Mouse (Mus musculus): ENCODE measurements around the gene AU040320. TPM values are rescaled to one million over a fixed set of nuclear protein-coding genes. Genes with fewer than 3 reads are reported as not detected.

Gene AU040320
- polyA plus RNA-seq, 1 experiment from 2014 or later, result 29.8 TPM

DNA sequence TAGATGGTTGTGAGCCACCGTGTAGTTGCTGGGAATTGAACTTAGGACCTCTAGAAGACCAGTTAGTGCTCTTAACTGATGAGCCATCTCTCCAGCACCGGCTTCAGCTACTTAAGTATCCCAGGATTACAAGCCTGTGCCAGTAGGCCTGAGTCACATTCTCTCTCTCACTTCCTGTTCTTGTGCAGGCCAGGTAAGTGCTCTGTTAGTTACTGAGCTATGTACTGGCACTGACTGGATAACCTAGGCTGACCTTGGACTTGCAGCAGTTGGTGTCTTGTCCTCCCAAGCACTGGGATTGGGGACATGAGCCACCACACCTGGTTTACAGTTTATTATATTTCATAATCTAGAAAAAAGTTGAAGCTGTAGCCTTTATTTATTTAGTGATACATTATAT is 10.1 kb downstream of the AU040320 start:
- H3K4me2 ChIP-seq, result no peak overlapping the region
- no peak overlapping the region for H3K4me3 ChIP-seq
- H3K9me3 ChIP-seq (replicated peaks), result no peaks in the 10 kb centered on the region
- peaks cover 28% of the 10 kb centered on the region for H3K36me3 ChIP-seq
- no peaks in the 10 kb centered on the region for H3K27me3 ChIP-seq (replicated peaks)
- H3K27ac ChIP-seq (ENCODE audit: poor library complexity, severe bottlenecking), result no peak overlapping the region
- H3K9ac ChIP-seq, result no peak overlapping the region
- WGBS, result 86% methylated on average over 2 of the region's 2 CpGs
- ATAC-seq (ENCODE audit: insufficient number of reproducible peaks, low FRiP score), result no peak
- no peaks in the 10 kb centered on the region for H3K4me1 ChIP-seq (replicated peaks)

DNA sequence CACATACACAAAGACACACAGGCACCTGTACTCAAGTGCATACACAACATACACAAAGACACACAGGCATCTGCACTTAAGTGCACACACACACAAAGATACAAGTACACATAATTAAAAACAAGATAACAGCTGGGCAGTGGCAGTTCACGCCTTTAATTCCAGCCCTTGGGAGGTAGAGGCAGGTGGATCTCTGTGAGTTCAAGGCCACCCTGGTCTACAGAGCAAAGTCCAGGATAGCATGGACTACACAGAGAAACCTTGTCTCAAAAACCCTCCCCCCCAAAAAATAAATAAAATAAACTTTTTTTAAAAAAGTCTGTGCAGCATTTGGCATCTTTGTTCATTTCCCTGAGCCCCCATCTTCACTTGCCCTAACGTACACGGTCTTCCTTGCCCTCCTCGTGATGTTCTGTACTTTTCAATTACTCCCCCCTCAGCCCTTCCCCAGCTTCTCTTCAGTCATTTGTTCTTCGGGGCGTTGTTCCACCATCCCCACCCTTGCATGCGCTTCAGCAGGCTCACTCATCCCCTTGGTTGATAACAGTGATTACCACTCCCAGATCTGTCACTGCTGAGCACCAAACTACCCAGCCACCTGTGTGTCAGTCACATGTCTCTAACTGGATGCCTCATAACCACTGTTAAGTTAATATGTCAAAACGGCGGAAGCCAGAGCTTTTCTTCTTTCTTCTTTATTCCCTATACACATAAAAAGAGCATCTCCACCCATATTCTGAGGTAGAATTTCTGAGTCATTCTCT is 16.6 kb downstream of the AU040320 start:
- Histone ChIP-seq H3K36me3 (peaks cover 15% of the 10 kb centered on the region), H3K4me3 (no peak overlapping the region), H3K9me3 (replicated peaks) (no peaks in the 10 kb centered on the region), H3K27ac (ENCODE audit: poor library complexity, severe bottlenecking) (no peak overlapping the region), H3K4me1 (replicated peaks) (no peaks in the 10 kb centered on the region), H3K9ac (no peak overlapping the region), H3K4me2 (no peak overlapping the region), H3K27me3 (replicated peaks) (no peaks in the 10 kb centered on the region)
- 82% methylated on average over 9 of the region's 9 CpGs for WGBS
- ATAC-seq (ENCODE audit: insufficient number of reproducible peaks, low FRiP score), result no peak

DNA sequence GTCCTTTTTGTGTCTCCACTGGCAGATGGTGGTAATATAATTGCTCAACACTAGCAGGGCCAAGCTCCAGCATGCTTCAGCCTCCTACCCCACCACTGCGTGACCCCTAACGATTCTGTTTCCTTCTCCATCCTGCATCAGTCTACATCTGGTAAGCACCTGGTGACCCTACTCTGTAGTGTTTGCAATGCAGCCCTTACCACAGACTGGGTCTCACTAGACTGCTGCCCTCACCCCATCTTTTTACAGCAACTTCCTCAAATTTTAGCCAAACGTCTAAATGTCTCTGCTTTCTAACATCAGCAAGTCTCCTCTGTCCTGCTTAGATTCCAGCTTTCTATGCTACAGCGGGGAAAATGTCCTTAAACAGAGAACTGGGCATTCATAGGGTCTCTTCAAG is 17.5 kb downstream of the AU040320 start:
- 84% methylated on average over 4 of the region's 4 CpGs for WGBS
- H3K4me3 ChIP-seq, result no peak overlapping the region
- H3K36me3 ChIP-seq, result peaks cover 15% of the 10 kb centered on the region
- no peaks in the 10 kb centered on the region for H3K27me3 ChIP-seq (replicated peaks)
- H3K9me3 ChIP-seq (replicated peaks), result no peaks in the 10 kb centered on the region
- H3K4me2 ChIP-seq, result no peak overlapping the region
- H3K27ac ChIP-seq (ENCODE audit: poor library complexity, severe bottlenecking), result no peak overlapping the region
- H3K9ac ChIP-seq, result no peak overlapping the region
- no peaks in the 10 kb centered on the region for H3K4me1 ChIP-seq (replicated peaks)
- no peak for ATAC-seq (ENCODE audit: insufficient number of reproducible peaks, low FRiP score)

DNA sequence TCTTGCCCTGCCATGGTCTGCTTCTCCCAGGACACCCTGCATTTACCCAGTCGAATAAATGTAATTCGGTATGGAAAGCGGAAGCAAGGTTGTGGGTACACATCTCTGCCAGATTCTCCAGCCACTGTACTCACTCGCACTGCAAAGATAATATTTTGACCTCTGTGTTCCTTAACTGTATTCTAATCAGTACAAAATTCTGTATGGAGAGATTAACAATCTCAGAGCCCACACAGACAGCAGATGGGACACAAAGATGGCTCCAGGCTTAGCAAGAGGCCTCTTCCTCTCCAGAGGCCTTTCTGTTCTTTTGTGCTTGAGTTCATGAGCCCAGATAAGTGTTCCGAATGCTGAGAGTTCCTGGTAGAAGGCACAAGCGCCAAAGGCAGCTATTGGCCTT is 20.5 kb downstream of the AU040320 start:
- H3K27ac ChIP-seq (ENCODE audit: poor library complexity, severe bottlenecking), result no peak overlapping the region
- H3K9me3 ChIP-seq (replicated peaks), result no peaks in the 10 kb centered on the region
- peaks cover 3% of the 10 kb centered on the region for H3K4me1 ChIP-seq (replicated peaks)
- H3K4me2 ChIP-seq, result no peak overlapping the region
- H3K9ac ChIP-seq, result no peak overlapping the region
- H3K27me3 ChIP-seq (replicated peaks), result no peaks in the 10 kb centered on the region
- no peak overlapping the region for H3K4me3 ChIP-seq
- H3K36me3 ChIP-seq, result peaks cover 11% of the 10 kb centered on the region
- WGBS, result 85% methylated on average over 6 of the region's 6 CpGs
- no peak for ATAC-seq (ENCODE audit: insufficient number of reproducible peaks, low FRiP score)

DNA sequence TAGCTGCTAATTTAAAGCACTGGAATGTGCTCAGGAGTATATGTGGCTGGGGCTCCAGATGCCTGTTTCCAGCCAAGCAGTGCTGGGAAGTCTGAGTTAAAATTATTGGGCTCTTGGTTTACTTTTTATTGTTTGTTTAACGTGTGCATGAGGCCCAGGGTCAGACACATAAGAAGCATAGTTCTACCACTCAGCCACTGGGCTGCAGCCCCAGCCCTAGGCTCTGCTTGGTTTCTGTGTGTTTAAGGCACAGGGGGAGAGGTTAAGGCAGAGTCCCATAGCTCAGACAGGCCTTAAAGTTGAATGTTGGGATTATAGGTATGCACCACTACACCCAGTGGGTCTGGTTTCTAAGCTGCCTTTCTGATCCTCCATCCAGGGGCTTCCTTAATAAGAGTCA is 21.8 kb downstream of the AU040320 start:
- ATAC-seq (ENCODE audit: insufficient number of reproducible peaks, low FRiP score), result no peak
- H3K9ac ChIP-seq, result no peak overlapping the region
- H3K4me2 ChIP-seq, result no peak overlapping the region
- no peak overlapping the region for H3K4me3 ChIP-seq
- no peak overlapping the region for H3K27ac ChIP-seq (ENCODE audit: poor library complexity, severe bottlenecking)
- peaks cover 5% of the 10 kb centered on the region for H3K36me3 ChIP-seq
- H3K9me3 ChIP-seq (replicated peaks), result no peaks in the 10 kb centered on the region
- no peaks in the 10 kb centered on the region for H3K27me3 ChIP-seq (replicated peaks)
- H3K4me1 ChIP-seq (replicated peaks), result peaks cover 14% of the 10 kb centered on the region
- 71% methylated on average over 1 of the region's 1 CpGs for WGBS

DNA sequence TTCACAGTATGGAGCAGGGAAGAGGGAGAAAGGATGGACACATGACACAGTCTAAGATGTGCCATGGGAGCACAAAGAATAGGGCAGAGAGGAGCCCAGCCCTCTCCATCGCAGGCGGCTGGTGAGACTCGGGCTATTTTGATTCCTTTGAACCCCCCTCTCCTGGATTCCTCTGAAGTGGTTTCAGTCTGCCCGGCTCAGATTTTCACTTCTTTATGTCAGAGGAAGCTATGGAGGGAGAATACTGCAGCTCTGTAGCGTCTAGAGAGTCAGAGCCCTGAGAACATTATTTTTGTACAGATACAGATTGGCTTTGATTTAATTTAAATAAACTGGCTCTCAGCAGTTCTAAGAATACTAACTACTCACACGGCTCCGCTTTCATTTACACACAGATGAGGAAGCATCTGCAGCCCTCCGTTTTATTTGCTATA is 25.8 kb downstream of the AU040320 start:
- ATAC-seq (ENCODE audit: insufficient number of reproducible peaks, low FRiP score), result no peak
- no peaks in the 10 kb centered on the region for H3K9me3 ChIP-seq (replicated peaks)
- no peak overlapping the region; the same call in 1 of the 2 replicates for H3K27ac ChIP-seq (ENCODE audit: poor library complexity, severe bottlenecking)
- H3K27me3 ChIP-seq (replicated peaks), result no peaks in the 10 kb centered on the region
- H3K36me3 ChIP-seq, result no peaks in the 10 kb centered on the region
- H3K9ac ChIP-seq, result no peak overlapping the region
- no peak overlapping the region for H3K4me2 ChIP-seq
- H3K4me1 ChIP-seq (replicated peaks), result peaks cover 18% of the 10 kb centered on the region
- no peak overlapping the region for H3K4me3 ChIP-seq
- WGBS, result 43% methylated on average over 8 of the region's 8 CpGs

DNA sequence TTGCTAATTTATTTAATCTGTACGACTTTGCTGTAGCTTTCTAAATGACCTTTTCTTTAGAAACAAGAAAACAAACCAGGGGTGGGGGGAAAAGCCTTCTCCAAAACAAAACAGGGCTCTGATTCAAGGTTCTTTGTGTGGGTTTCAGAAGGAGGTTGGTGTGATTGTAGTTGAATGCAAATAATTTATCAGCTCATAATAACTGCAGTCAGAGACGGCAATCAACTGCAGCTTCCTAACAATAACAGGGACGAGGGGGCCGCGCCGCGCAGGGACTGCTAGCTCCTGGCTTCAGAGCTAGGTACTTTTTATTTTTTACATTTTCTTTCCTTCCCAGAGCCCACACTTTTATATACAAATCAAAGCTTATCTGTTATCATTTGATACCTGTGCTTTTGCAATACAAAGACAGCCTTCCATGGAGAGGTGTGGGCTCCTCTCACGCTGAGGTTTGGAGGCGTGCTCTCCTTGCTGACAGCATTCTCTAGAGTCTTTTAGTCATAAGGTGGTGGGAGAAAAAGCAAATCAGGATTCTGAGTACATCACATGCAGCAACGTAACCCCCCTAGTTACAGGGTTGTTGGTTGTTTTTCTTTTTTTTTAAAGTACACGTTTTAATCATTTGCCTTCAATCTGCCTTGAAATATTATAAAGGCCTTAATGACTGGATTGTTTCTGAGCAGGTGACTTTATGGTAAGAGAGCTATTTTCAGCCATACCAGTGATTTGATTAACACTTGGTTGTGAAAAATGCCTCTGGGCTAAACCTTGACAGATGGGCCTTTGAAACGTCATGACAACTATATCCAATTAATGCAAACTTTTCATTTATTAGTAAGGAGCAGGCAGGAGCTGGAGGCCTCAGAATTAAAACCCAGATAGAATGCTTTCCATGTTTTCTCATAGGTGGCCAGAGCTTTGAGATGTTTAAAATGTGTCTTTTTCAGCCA is 26.8 kb downstream of the AU040320 start:
- Histone ChIP-seq H3K4me3 (no peak overlapping the region), H3K9me3 (replicated peaks) (no peaks in the 10 kb centered on the region), H3K27ac (ENCODE audit: poor library complexity, severe bottlenecking) (no peak overlapping the region), H3K4me1 (replicated peaks) (peaks cover 18% of the 10 kb centered on the region), H3K4me2 (no peak overlapping the region), H3K27me3 (replicated peaks) (no peaks in the 10 kb centered on the region), H3K36me3 (no peaks in the 10 kb centered on the region), H3K9ac (no peak overlapping the region)
- 72% methylated on average over 12 of the region's 12 CpGs for WGBS
- no peak for ATAC-seq (ENCODE audit: insufficient number of reproducible peaks, low FRiP score)

DNA sequence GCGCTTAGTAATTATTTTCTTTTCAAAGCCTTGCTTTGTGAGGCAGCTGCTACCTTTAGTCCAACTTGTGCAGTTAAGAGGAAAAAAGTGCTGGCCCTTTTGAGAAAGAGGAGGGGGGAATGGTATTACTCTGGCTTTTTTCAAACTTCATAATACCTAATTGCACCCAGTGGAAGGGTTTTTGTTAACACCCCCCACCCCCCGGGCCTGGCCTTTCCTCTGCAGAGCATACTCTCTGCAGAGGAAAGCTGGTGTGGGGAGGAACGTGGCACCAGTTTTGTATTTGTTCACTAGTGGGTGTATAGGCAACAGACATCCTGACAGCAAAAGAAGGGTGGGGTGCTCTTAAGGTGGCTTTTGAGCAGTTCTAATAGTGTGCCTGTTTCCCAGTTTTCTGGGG is 28.5 kb downstream of the AU040320 start:
- 0 out of 2 replicates have a peak, but pooled peaks cover 2% of the 10 kb centered on the region for H3K36me3 ChIP-seq
- no peak overlapping the region for H3K27ac ChIP-seq (ENCODE audit: poor library complexity, severe bottlenecking)
- peaks cover 18% of the 10 kb centered on the region for H3K4me1 ChIP-seq (replicated peaks)
- H3K4me3 ChIP-seq, result no peak overlapping the region
- no peak for ATAC-seq (ENCODE audit: insufficient number of reproducible peaks, low FRiP score)
- H3K27me3 ChIP-seq (replicated peaks), result no peaks in the 10 kb centered on the region
- H3K9ac ChIP-seq, result no peak overlapping the region
- no peak overlapping the region for H3K4me2 ChIP-seq
- H3K9me3 ChIP-seq (replicated peaks), result no peaks in the 10 kb centered on the region
- 88% methylated on average over 3 of the region's 3 CpGs for WGBS

DNA sequence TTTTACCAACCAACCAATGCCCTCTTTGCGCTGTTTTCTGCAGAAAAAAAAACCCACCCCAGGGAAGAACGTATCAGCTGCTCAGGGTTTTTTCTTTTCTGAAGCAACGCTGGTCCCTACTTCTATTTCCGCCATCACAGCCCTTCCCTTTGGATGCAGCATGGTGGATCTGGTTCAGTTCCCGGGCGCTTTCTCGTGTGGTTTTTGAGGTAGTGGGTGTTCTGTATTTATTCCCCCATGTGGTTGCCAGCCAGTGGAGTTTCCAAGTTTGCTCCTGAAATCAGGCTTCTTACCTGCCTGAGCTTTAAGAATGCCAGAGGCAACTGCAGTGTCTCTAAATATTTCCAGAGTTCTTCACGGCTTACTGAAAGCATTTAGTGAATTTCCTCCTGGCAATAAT is 29.2 kb downstream of the AU040320 start:
- Histone ChIP-seq H3K4me1 (replicated peaks) (peaks cover 18% of the 10 kb centered on the region), H3K36me3 (0 out of 2 replicates have a peak, but pooled peaks cover 5% of the 10 kb centered on the region), H3K4me3 (no peak overlapping the region), H3K27ac (ENCODE audit: poor library complexity, severe bottlenecking) (no peak overlapping the region), H3K4me2 (no peak overlapping the region), H3K27me3 (replicated peaks) (no peaks in the 10 kb centered on the region), H3K9me3 (replicated peaks) (no peaks in the 10 kb centered on the region), H3K9ac (no peak overlapping the region)
- no peak for ATAC-seq (ENCODE audit: insufficient number of reproducible peaks, low FRiP score)
- 84% methylated on average over 8 of the region's 8 CpGs for WGBS

DNA sequence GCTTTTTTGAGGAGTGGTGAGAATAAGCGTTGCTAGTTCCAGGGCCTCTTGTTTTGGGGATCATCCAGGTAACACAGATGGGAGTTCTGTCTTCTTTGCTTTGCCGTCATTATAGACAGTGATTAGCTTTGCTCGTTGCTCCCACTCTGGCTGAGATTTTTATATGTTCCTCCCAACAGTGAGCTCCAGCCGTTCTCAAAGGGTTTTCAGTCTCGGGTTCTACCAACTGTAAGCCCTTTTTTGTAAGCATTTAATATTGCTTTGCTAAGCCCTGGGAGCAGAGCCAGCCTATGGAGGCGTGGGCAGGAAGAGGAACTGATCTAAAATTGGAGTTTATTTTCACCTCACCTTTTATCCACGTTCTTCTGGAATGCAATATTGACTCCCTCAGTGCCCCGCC is 29.7 kb downstream of the AU040320 start:
- Histone ChIP-seq H3K4me3 (no peak overlapping the region), H3K4me1 (replicated peaks) (peaks cover 18% of the 10 kb centered on the region), H3K4me2 (no peak overlapping the region), H3K36me3 (0 out of 2 replicates have a peak, but pooled peaks cover 8% of the 10 kb centered on the region), H3K9ac (no peak overlapping the region), H3K9me3 (replicated peaks) (no peaks in the 10 kb centered on the region), H3K27me3 (replicated peaks) (no peaks in the 10 kb centered on the region), H3K27ac (ENCODE audit: poor library complexity, severe bottlenecking) (no peak overlapping the region)
- ATAC-seq (ENCODE audit: insufficient number of reproducible peaks, low FRiP score), result no peak
- 80% methylated on average over 8 of the region's 8 CpGs for WGBS

GRCm38 (mm10) chr4:126792341-126793102 is 39.2 kb downstream of the AU040320 start:
- Histone ChIP-seq H3K4me2 (no peak overlapping the region), H3K36me3 (peaks cover 41% of the 10 kb centered on the region), H3K4me3 (no peak overlapping the region), H3K27ac (ENCODE audit: poor library complexity, severe bottlenecking) (no peak overlapping the region), H3K4me1 (replicated peaks) (no peaks in the 10 kb centered on the region), H3K9me3 (replicated peaks) (no peaks in the 10 kb centered on the region), H3K9ac (no peak overlapping the region), H3K27me3 (replicated peaks) (no peaks in the 10 kb centered on the region)
- WGBS, result 86% methylated on average over 7 of the region's 7 CpGs
- ATAC-seq (ENCODE audit: insufficient number of reproducible peaks, low FRiP score), result no peak

Data from heart, embryonic 12.5 days (tissue).